Mouse (Mus musculus): ENCODE data around the gene Cela3a. TPM values are rescaled to one million over a fixed set of nuclear protein-coding genes. Genes with fewer than 3 reads are reported as not detected.
"Not testable (repeated sequence)": the region's sequence is repeated elsewhere in the genome, so short reads cannot be mapped to it uniquely, and the experiment has no call there.

The Cela3a gene
- polyA plus RNA-seq, 1 experiment from 2014 or later = not detected

GRCm38 (mm10) chr4:137436979-137437669 is 27.5 kb upstream of the Cela3a start:
- Histone ChIP-seq H3K27ac (replicated peaks; ENCODE audit: low read depth, low read length) (no peak overlapping the region), H3K9ac (ENCODE audit: low read depth, low read length) (no peak overlapping the region), H3K4me3 (ENCODE audit: low read depth, low read length) (no peak overlapping the region), H3K4me2 (ENCODE audit: low read depth, low read length) (no peak overlapping the region), H3K9me3 (ENCODE audit: control insufficient read depth, low read length) (no peaks in the 10 kb centered on the region), H3K27me3 (replicated peaks; ENCODE audit: control insufficient read depth, insufficient read depth, low read length) (no peaks in the 10 kb centered on the region), H3K36me3 (ENCODE audit: control insufficient read depth, insufficient read depth, low read length) (no peaks in the 10 kb centered on the region), H3K4me1 (ENCODE audit: control insufficient read depth, insufficient read depth, low read length) (no peaks in the 10 kb centered on the region)
- DNase-seq (ENCODE audit: low spot score) (no peak), ATAC-seq (ENCODE audit: low read depth) (no peak)
- 76% methylated on average over 8 of the region's 8 CpGs for WGBS

- not testable (repeated sequence) for H3K4me3 ChIP-seq (ENCODE audit: low read depth, low read length); H3K27me3 ChIP-seq (replicated peaks; ENCODE audit: control insufficient read depth, insufficient read depth, low read length); H3K9me3 ChIP-seq (ENCODE audit: control insufficient read depth, low read length); H3K27ac ChIP-seq (replicated peaks; ENCODE audit: low read depth, low read length); H3K4me1 ChIP-seq (ENCODE audit: control insufficient read depth, insufficient read depth, low read length); H3K4me2 ChIP-seq (ENCODE audit: low read depth, low read length); H3K9ac ChIP-seq (ENCODE audit: low read depth, low read length); H3K36me3 ChIP-seq (ENCODE audit: control insufficient read depth, insufficient read depth, low read length)
- DNase-seq (ENCODE audit: low spot score) = peak; percentile 23
- WGBS = 69% methylated on average over 10 of the region's 10 CpGs
- peak; percentile 57; the same call in 1 of the 2 replicates for ATAC-seq (ENCODE audit: low read depth)
Observed at GRCm38 (mm10) chr4:137432700-137433550, 23.3 kb upstream of the Cela3a start.

DNA sequence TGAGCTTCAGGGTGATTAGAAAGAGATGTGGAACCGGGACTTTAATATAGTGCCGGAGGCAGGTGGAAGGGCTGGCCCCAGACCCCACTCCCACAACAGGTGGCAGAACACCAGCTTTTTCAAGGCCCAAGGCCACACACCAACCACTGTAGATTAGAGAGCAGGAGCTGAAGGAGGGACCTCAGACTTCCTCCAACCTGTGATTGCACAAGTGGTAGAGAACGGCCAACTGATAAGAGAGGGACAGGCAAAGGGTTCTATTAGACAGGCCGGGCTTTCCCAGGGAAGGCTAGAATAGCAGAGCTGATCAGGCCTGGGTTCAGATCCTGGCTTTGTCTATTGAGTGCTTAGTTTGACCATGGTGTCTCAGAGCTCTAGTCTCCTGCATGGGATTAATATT is 20.9 kb upstream of the Cela3a start, which contains the start of gene Cela3b:
Cela3b (minus strand) TSS at position 39 of the 400 bp plus-strand sequence.
- 98% methylated on average over 4 of the region's 4 CpGs for WGBS
- no peaks in the 10 kb centered on the region for H3K27me3 ChIP-seq (replicated peaks; ENCODE audit: control insufficient read depth, insufficient read depth, low read length)
- no peak within 1 kb of the TSS for H3K27ac ChIP-seq (replicated peaks; ENCODE audit: low read depth, low read length)
- ATAC-seq (ENCODE audit: low read depth) (0 out of 2 replicates have a peak, but pooled peaks have one; percentile 12), DNase-seq (ENCODE audit: low spot score) (no peak)
- no peak within 1 kb of the TSS for H3K4me3 ChIP-seq (ENCODE audit: low read depth, low read length)
- no peaks in the 10 kb centered on the region for H3K4me1 ChIP-seq (ENCODE audit: control insufficient read depth, insufficient read depth, low read length)
- H3K4me2 ChIP-seq (ENCODE audit: low read depth, low read length) = no peak within 1 kb of the TSS
- no peak within 1 kb of the TSS for H3K9ac ChIP-seq (ENCODE audit: low read depth, low read length)
- H3K36me3 ChIP-seq (ENCODE audit: control insufficient read depth, insufficient read depth, low read length) = no peaks in the 10 kb centered on the region
- H3K9me3 ChIP-seq (ENCODE audit: control insufficient read depth, low read length) = no peaks in the 10 kb centered on the region

GRCm38 (mm10) chr4:137417712-137418564 is 8.3 kb upstream of the Cela3a start:
- Histone ChIP-seq H3K27ac (replicated peaks; ENCODE audit: low read depth, low read length) (no peak overlapping the region), H3K9ac (ENCODE audit: low read depth, low read length) (no peak overlapping the region), H3K27me3 (replicated peaks; ENCODE audit: control insufficient read depth, insufficient read depth, low read length) (no peaks in the 10 kb centered on the region), H3K36me3 (ENCODE audit: control insufficient read depth, insufficient read depth, low read length) (no peaks in the 10 kb centered on the region), H3K4me3 (ENCODE audit: low read depth, low read length) (no peak overlapping the region), H3K4me2 (ENCODE audit: low read depth, low read length) (no peak overlapping the region), H3K4me1 (ENCODE audit: control insufficient read depth, insufficient read depth, low read length) (no peaks in the 10 kb centered on the region), H3K9me3 (ENCODE audit: control insufficient read depth, low read length) (no peaks in the 10 kb centered on the region)
- ATAC-seq (ENCODE audit: low read depth) (no peak), DNase-seq (ENCODE audit: low spot score) (no peak)
- 67% methylated on average over 11 of the region's 11 CpGs for WGBS

DNA sequence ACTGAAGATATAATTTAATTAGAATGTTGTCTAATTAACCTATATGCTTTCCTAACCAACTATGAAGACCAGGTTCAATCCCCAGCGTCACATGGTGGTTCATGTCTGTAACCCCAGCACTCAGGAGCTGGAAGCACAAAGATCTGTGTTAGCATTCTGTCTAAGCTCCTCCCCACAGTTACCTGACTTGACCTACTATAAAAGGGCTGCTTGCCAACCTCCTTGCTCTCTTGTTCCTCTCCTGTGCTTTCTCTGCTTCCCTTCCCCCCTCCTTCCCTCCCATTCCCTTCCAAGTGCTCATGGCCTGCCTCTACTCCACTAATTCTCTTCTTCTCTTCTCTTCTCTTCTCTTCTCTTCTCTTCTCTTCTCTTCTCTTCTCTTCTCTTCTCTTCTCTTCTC is 5.3 kb upstream of the Cela3a start:
- no peak overlapping the region for H3K9ac ChIP-seq (ENCODE audit: low read depth, low read length)
- H3K36me3 ChIP-seq (ENCODE audit: control insufficient read depth, insufficient read depth, low read length) = no peaks in the 10 kb centered on the region
- no peaks in the 10 kb centered on the region for H3K27me3 ChIP-seq (replicated peaks; ENCODE audit: control insufficient read depth, insufficient read depth, low read length)
- H3K4me3 ChIP-seq (ENCODE audit: low read depth, low read length) = no peak overlapping the region
- DNase-seq (ENCODE audit: low spot score) (no peak), ATAC-seq (ENCODE audit: low read depth) (no peak)
- H3K27ac ChIP-seq (replicated peaks; ENCODE audit: low read depth, low read length) = no peak overlapping the region
- no peaks in the 10 kb centered on the region for H3K4me1 ChIP-seq (ENCODE audit: control insufficient read depth, insufficient read depth, low read length)
- no peaks in the 10 kb centered on the region for H3K9me3 ChIP-seq (ENCODE audit: control insufficient read depth, low read length)
- H3K4me2 ChIP-seq (ENCODE audit: low read depth, low read length) = no peak overlapping the region
- 93% methylated on average over 1 of the region's 1 CpGs for WGBS

- not testable (repeated sequence) for H3K4me3 ChIP-seq (ENCODE audit: low read depth, low read length); ATAC-seq (ENCODE audit: low read depth); H3K36me3 ChIP-seq (ENCODE audit: control insufficient read depth, insufficient read depth, low read length); DNase-seq (ENCODE audit: low spot score); H3K9ac ChIP-seq (ENCODE audit: low read depth, low read length); H3K4me2 ChIP-seq (ENCODE audit: low read depth, low read length); H3K27me3 ChIP-seq (replicated peaks; ENCODE audit: control insufficient read depth, insufficient read depth, low read length); H3K27ac ChIP-seq (replicated peaks; ENCODE audit: low read depth, low read length); H3K4me1 ChIP-seq (ENCODE audit: control insufficient read depth, insufficient read depth, low read length); H3K9me3 ChIP-seq (ENCODE audit: control insufficient read depth, low read length)
- 87% methylated on average over 7 of the region's 7 CpGs for WGBS
Observed at GRCm38 (mm10) chr4:137412185-137412709, 2.7 kb upstream of the Cela3a start.

GRCm38 (mm10) chr4:137405571-137405970 is 4.0 kb downstream of the Cela3a start:
- Histone ChIP-seq H3K27ac (replicated peaks; ENCODE audit: low read depth, low read length) (no peak overlapping the region), H3K9ac (ENCODE audit: low read depth, low read length) (no peak overlapping the region), H3K9me3 (ENCODE audit: control insufficient read depth, low read length) (no peaks in the 10 kb centered on the region), H3K27me3 (replicated peaks; ENCODE audit: control insufficient read depth, insufficient read depth, low read length) (no peaks in the 10 kb centered on the region), H3K4me3 (ENCODE audit: low read depth, low read length) (no peak overlapping the region), H3K4me2 (ENCODE audit: low read depth, low read length) (no peak overlapping the region), H3K36me3 (ENCODE audit: control insufficient read depth, insufficient read depth, low read length) (no peaks in the 10 kb centered on the region), H3K4me1 (ENCODE audit: control insufficient read depth, insufficient read depth, low read length) (no peaks in the 10 kb centered on the region)
- whole genome bisulfite sequencing = 89% methylated on average over 3 of the region's 3 CpGs
- ATAC-seq (ENCODE audit: low read depth) (no peak), DNase-seq (ENCODE audit: low spot score) (no peak)
